Mouse (Mus musculus) limb, embryonic 14.5 days (tissue): ENCODE data around the gene Slc22a28. TPM values are rescaled to one million over a fixed set of nuclear protein-coding genes. Genes with fewer than 3 reads are reported as not detected.
"Not testable (repeated sequence)": the region's sequence is repeated elsewhere in the genome, so short reads cannot be mapped to it uniquely, and the experiment has no call there.

ENCODE experiments used
- ATAC-seq: fragments of 200-750 bp; cut with Nextera tagmentation; 2 replicates; pipeline ENCODE4 v1.8.0; 2017; ENCODE audit warnings: low read depth, moderate number of reproducible peaks, moderate TSS enrichment; ENCODE audit not compliant: low FRiP score
- DNase-seq: peaks from one replicate; pipeline ENCODE4 v3.0.0-alpha.2; 2015; ENCODE audit warnings: low spot score
- H3K27ac ChIP-seq: fragments of 300-500 bp; sonication (generic); replicated peaks from 2 replicates; pipeline ENCODE4 v1.5.1; 2014; ENCODE audit warnings: low read depth, mild to moderate bottlenecking, low read length, moderate library complexity, mixed read lengths
- H3K27me3 ChIP-seq: fragments of 300-500 bp; sonication (generic); 2 replicates; pipeline ENCODE4 v1.6.1; 2014; ENCODE audit warnings: low read length, mixed read lengths; ENCODE audit not compliant: control insufficient read depth, insufficient read depth
- H3K36me3 ChIP-seq: fragments of 300-500 bp; sonication (generic); 2 replicates; pipeline ENCODE4 v1.6.1; 2014; ENCODE audit warnings: mild to moderate bottlenecking, low read length, moderate library complexity, mixed read lengths; ENCODE audit not compliant: control insufficient read depth, insufficient read depth
- H3K4me1 ChIP-seq: fragments of 300-500 bp; sonication (generic); 2 replicates; pipeline ENCODE4 v1.6.1; 2014; ENCODE audit warnings: antibody characterized with exemption, low read length, mixed read lengths; ENCODE audit not compliant: control insufficient read depth, insufficient read depth
- H3K4me2 ChIP-seq: fragments of 300-500 bp; sonication (generic); replicated peaks from 2 replicates; pipeline ENCODE4 v1.6.1; 2014; ENCODE audit warnings: low read depth, mild to moderate bottlenecking, low read length, moderate library complexity; ENCODE audit not compliant: severe bottlenecking
- H3K4me3 ChIP-seq: fragments of 300-500 bp; sonication (generic); replicated peaks from 2 replicates; pipeline ENCODE4 v1.5.1; 2014; ENCODE audit warnings: low read length
- H3K9ac ChIP-seq: fragments of 300-500 bp; sonication (generic); 2 replicates; pipeline ENCODE4 v1.6.1; 2014; ENCODE audit warnings: mild to moderate bottlenecking, low read depth, low read length, moderate library complexity; ENCODE audit not compliant: severe bottlenecking
- H3K9me3 ChIP-seq: fragments of 300-500 bp; sonication (generic); 2 replicates; pipeline ENCODE4 v1.6.1; 2016; ENCODE audit warnings: low read length; ENCODE audit not compliant: control insufficient read depth
- POLR2A ChIP-seq: fragments of 200-500 bp; IDR thresholded peaks from 2 replicates; pipeline ENCODE4 v1.8.0; 2012; ENCODE audit warnings: inconsistent platforms, mild to moderate bottlenecking, moderate library complexity, borderline replicate concordance; ENCODE audit not compliant: insufficient read depth, insufficient read length; ENCODE audit errors: extremely low read depth
- WGBS: fragments of 180-500 bp; shearing (Covaris S2); extraction: QIAGEN DNeasy Blood & Tissue Kit; methylation state at CpG from one replicate; pipeline ENCODE4 v1.1.7; 2014; 5-methylcytosine and 5-hydroxymethylcytosine counted together
- polyA plus RNA-seq, 2 experiments: library from polyadenylated mRNA; depleted of rRNA in 1 of 2; stranded (reverse) in 1 of 2; unstranded in 1 of 2; fragments of >200 nt; fragmentation: Nextera tagmentation in 1 of 2; extraction: Ambion mirVana in 1 of 2; gene quantifications; 2 replicates each; pipeline versions ENCODE4 v1.2.1 to v1.2.3; 2012 to 2014

The Slc22a28 gene
- 0.03 TPM in 1 of 2 replicates, not detected in the other for polyA plus RNA-seq (2012; rRNA removed)
- not detected in 2 replicates for polyA plus RNA-seq (2014; fragmentation: Nextera tagmentation; extraction: Ambion mirVana)

DNA sequence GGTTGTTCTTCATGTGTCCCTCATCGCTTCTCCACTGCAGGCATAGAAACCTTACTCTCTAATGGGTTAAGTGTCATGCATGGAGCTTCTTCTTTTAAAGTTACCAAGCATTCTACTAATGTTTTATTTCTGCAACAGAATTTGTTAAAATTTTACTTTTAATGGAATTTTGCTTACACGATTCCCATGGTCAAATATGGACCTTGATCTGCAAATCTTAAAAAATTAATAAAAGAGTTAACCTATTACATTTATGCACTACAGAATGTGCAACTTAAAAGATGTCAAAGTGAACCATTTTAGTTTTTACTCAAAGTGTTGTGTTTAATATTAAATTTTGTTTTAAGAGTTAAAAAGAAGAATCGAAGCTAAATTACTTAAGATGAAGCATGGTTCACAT, at the start of gene Slc22a28:
Gene Slc22a28 (minus strand): TSS at position 102 of the 400 bp plus-strand sequence.
- not testable (repeated sequence) for H3K27me3 ChIP-seq, H3K27ac ChIP-seq, H3K4me3 ChIP-seq, H3K4me2 ChIP-seq, DNase-seq, H3K9ac ChIP-seq, H3K36me3 ChIP-seq, ATAC-seq, H3K4me1 ChIP-seq, H3K9me3 ChIP-seq
- 87% methylated on average over 2 of the region's 3 CpGs for WGBS

DNA sequence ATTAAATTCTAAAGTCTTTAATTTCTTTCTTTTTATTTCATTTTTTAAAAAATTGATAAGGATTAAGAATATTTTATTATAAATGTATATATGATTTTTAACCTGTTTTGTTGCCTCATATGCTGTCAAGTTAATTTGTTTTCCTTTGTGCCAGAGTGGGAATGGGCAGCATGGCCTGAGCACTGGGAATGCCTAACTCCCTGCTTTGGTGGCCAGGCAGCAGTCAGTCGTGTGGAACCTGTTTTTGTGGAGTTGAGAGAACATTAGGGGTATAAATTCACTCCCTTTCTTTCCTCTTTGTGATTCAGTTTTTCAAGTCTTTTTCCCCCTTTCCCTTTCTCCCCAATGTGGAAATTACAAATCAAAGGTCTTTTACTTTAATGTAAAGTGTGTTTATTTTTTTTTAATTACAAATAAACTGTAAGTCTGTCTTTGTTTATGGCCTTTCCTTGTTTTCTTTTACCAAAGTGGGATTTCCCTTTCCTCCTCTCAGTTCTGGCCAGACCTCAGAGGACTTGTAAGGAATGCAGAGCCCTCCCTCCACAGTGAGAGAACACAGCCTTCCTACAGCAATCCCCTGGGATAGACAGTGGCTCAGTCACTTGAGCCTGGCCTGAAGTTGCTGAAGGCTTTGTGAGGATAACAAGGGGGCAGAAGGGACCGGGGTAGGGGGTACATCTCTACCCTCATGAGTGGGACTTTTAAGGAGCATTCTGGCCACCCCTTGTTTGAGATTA, 17.2 kb upstream of the Slc22a28 start:
- H3K4me2 ChIP-seq = no peak overlapping the region
- H3K27ac ChIP-seq = no peak overlapping the region
- no peaks in the 10 kb centered on the region for H3K4me1 ChIP-seq
- H3K9me3 ChIP-seq = no peaks in the 10 kb centered on the region; the same call in 1 of the 2 replicates
- TF ChIP-seq POLR2A = no peak
- no peaks in the 10 kb centered on the region for H3K27me3 ChIP-seq
- H3K36me3 ChIP-seq = no peaks in the 10 kb centered on the region
- no peak for ATAC-seq
- DNase-seq = no peak
- no peak overlapping the region for H3K9ac ChIP-seq
- 57% methylated on average over 2 of the region's 2 CpGs for WGBS
- H3K4me3 ChIP-seq = no peak overlapping the region

DNA sequence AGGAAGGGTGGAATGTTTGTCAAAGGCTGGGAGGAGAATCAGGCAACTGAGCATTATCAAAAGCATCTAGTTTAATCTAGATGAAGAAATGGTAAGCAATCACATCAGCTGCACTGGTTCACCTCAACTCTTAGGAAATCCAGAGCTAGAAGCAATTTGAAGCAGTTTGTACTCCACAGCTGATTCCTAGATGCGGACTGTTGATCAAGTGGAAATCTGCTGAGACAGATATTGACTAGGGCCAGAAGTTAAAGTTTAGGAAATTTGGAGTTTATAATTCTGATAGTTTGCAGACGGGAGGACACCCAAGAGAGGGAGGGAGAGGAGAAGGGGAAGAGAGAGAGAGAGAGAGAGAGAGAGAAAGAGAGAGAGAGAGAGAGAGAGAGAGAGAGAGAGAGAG, 10.9 kb upstream of the Slc22a28 start:
- not testable (repeated sequence) for H3K36me3 ChIP-seq, H3K27ac ChIP-seq, H3K9me3 ChIP-seq, H3K9ac ChIP-seq, H3K4me3 ChIP-seq, H3K4me1 ChIP-seq, ATAC-seq, H3K4me2 ChIP-seq, DNase-seq, H3K27me3 ChIP-seq
- WGBS = 83% methylated on average over 2 of the region's 2 CpGs

GRCm38 (mm10) chr19:8134127-8134841, 2.5 kb upstream of the Slc22a28 start:
- 0 out of 2 replicates have a peak, but pooled peaks have one; percentile 19 for ATAC-seq
- not testable (repeated sequence) for DNase-seq

DNA sequence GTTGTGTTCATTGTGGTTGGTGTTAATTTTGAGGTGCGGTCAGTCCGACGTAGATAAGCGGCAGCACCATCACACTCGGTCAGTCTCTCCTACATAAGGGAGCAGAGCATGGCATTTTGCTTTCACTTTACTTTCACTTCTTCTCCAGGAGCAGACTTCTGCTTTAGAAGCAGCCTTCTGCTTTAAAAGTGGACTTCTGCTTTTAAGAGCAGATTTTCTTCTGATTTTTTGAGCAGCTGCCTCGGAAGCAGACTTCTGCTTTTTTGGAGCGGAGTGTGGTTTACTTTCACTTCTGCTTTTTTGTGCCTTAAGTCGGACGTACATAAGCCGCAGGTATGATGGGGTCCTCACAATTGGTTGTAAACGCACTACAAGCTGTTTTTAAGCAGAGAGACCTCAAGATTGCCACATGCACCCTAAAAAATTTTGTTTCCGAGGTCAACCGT, 111.9 kb downstream of the Slc22a28 start:
- no peaks in the 10 kb centered on the region for H3K9me3 ChIP-seq
- ATAC-seq (no peak), DNase-seq (no peak)
- no peak overlapping the region for H3K4me2 ChIP-seq
- no peak overlapping the region for H3K9ac ChIP-seq
- no peaks in the 10 kb centered on the region for H3K36me3 ChIP-seq
- no peaks in the 10 kb centered on the region for H3K4me1 ChIP-seq
- H3K4me3 ChIP-seq = no peak overlapping the region
- no peak overlapping the region for H3K27ac ChIP-seq
- no peak for TF ChIP-seq POLR2A
- H3K27me3 ChIP-seq = no peaks in the 10 kb centered on the region
- 92% methylated on average over 13 of the region's 13 CpGs for WGBS

More at GRCm38 (mm10) chr19:8134127-8134841, 2.5 kb upstream of the Slc22a28 start:
- not testable (repeated sequence) for H3K27me3 ChIP-seq, H3K27ac ChIP-seq, H3K36me3 ChIP-seq, H3K4me3 ChIP-seq, H3K4me2 ChIP-seq, H3K4me1 ChIP-seq, H3K9me3 ChIP-seq, H3K9ac ChIP-seq
- 49% methylated on average over 14 of the region's 14 CpGs for whole genome bisulfite sequencing

- H3K9me3 ChIP-seq, H3K4me2 ChIP-seq, H3K27me3 ChIP-seq, H3K36me3 ChIP-seq, ATAC-seq, H3K4me3 ChIP-seq, H3K4me1 ChIP-seq, DNase-seq, H3K9ac ChIP-seq, H3K27ac ChIP-seq: not testable (repeated sequence)
- 92% methylated on average over 17 of the region's 17 CpGs for WGBS
Observed at GRCm38 (mm10) chr19:8019329-8019851, 112.4 kb downstream of the Slc22a28 start.

DNA sequence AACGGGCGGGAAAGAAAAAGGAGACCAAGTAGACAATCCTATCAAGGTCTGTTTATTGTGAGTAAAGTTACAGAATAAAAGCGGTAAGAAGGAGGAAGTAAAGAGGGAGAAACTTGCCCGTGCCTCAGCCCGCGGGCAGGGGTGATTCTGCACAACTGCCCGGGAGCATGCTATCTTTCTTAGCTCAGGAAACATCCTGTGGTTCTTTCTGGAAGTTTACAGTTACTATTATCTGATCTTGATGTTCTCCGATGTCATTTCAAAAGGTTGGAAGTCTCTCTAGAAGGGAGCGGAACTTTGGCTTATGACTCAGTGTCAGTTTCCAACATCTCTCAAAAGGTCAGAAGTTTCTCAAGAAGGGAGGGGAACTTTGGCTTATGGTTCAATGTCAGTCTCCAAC, 113.2 kb downstream of the Slc22a28 start:
- H3K27ac ChIP-seq, H3K4me1 ChIP-seq, ATAC-seq, H3K36me3 ChIP-seq, H3K27me3 ChIP-seq, H3K4me2 ChIP-seq, DNase-seq, H3K9me3 ChIP-seq, H3K9ac ChIP-seq, H3K4me3 ChIP-seq: not testable (repeated sequence)
- WGBS = 93% methylated on average over 9 of the region's 9 CpGs
